In the genomic region with DNA sequence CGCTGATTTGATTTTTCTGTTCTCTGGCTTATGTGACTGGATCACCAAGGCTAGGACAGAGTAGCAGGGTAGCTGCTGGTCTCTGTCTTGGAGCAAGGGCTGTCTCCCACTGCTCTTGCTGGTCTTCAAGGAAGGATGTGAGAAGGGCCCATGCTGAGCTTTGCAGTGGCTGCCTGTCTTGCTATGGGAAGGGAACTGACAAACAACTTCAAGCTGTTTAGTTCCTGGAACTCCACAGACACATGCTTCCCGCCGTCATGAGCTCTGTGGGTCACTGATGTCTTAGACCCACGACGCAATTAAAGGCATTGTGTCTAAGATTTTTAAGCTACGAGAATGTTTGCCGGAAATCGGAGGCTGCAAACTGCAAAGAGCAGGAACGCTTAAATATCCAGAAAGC, we compare ENCODE assay signal across 22 mouse cellular contexts. TPM values are rescaled to one million over a fixed set of nuclear protein-coding genes. Genes with fewer than 3 reads are reported as not detected.
DNase-seq lines count a peak whose midpoint lies in the region; ATAC-seq and TF ChIP-seq lines count a peak whose summit lies in the region.
"Had no signal": no experiment of that assay in that cellular context is flagged by ENCODE, and none has a peak within 500 bp of the region (broad histone marks: within the 10 kb centered on the region; RNA-seq: fewer than 3 reads in every experiment).

No protein-coding gene starts in this region.

- H3K79me2 ChIP-seq in liver, adult 2 months (ENCODE audit: control insufficient read depth, insufficient read depth, low read length) = no peaks in the 10 kb centered on the region

- no peak overlapping the region for H3K4me3 ChIP-seq in kidney, embryonic 15.5 days (replicated peaks)
- H3K4me3 ChIP-seq in kidney, embryonic 14.5 days (ENCODE audit: low read length) = no peak overlapping the region
- no peak overlapping the region for H3K4me3 ChIP-seq in liver, adult 2 months (ENCODE audit: insufficient read depth, low read depth, low read length)
- H3K4me3 ChIP-seq in liver, embryonic 12.5 days = no peak overlapping the region
- no peak overlapping the region for H3K4me3 ChIP-seq in stomach, embryonic 15.5 days (replicated peaks)
- no peak overlapping the region for H3K4me3 ChIP-seq in stomach, postnatal 0 days (ENCODE audit: low read depth, low read length)
- no peak overlapping the region for H3K4me3 ChIP-seq in embryonic facial prominence, embryonic 14.5 days (ENCODE audit: low read depth, low read length)
- H3K4me3 ChIP-seq in forebrain, embryonic 14.5 days (ENCODE audit: low read depth, low read length) = no peak overlapping the region
- H3K4me3 ChIP-seq: embryonic facial prominence, embryonic 15.5 days; erythroblast, embryonic 14.5 days; forebrain, embryonic 10.5 days; forebrain, embryonic 15.5 days; hindbrain, embryonic 15.5 days had no signal

- H3K36me3 ChIP-seq in kidney, embryonic 15.5 days = peaks cover 30% of the 10 kb centered on the region
- H3K36me3 ChIP-seq in kidney, embryonic 14.5 days (ENCODE audit: control insufficient read depth, insufficient read depth, low read length) = peaks cover 16% of the 10 kb centered on the region; the same call in 1 of the 2 replicates
- H3K36me3 ChIP-seq in liver, adult 2 months (ENCODE audit: control insufficient read depth, insufficient read depth, low read length) = peaks cover 40% of the 10 kb centered on the region
- peaks cover 58% of the 10 kb centered on the region for H3K36me3 ChIP-seq in liver, embryonic 12.5 days
- H3K36me3 ChIP-seq in stomach, embryonic 15.5 days = peaks cover 4% of the 10 kb centered on the region; the same call in 1 of the 2 replicates
- H3K36me3 ChIP-seq in stomach, postnatal 0 days (ENCODE audit: control insufficient read depth, insufficient read depth, low read length) = no peaks in the 10 kb centered on the region
- peaks cover 23% of the 10 kb centered on the region for H3K36me3 ChIP-seq in embryonic facial prominence, embryonic 14.5 days (ENCODE audit: control insufficient read depth, insufficient read depth, low read length)
- peaks cover 21% of the 10 kb centered on the region for H3K36me3 ChIP-seq in forebrain, embryonic 14.5 days (ENCODE audit: control insufficient read depth, insufficient read depth, low read length)

- H3K9me3 ChIP-seq in kidney, embryonic 15.5 days (replicated peaks) = no peaks in the 10 kb centered on the region
- H3K9me3 ChIP-seq in kidney, embryonic 14.5 days (ENCODE audit: control insufficient read depth, low read length) = no peaks in the 10 kb centered on the region
- no peaks in the 10 kb centered on the region for H3K9me3 ChIP-seq in liver, embryonic 12.5 days (replicated peaks)
- H3K9me3 ChIP-seq in stomach, embryonic 15.5 days = no peaks in the 10 kb centered on the region
- H3K9me3 ChIP-seq in stomach, postnatal 0 days (ENCODE audit: control insufficient read depth, low read length) = no peaks in the 10 kb centered on the region
- no peaks in the 10 kb centered on the region for H3K9me3 ChIP-seq in embryonic facial prominence, embryonic 14.5 days (ENCODE audit: control insufficient read depth, low read length)
- H3K9me3 ChIP-seq in forebrain, embryonic 14.5 days (replicated peaks; ENCODE audit: control insufficient read depth, low read length) = no peaks in the 10 kb centered on the region
- H3K9me3 ChIP-seq: embryonic facial prominence, embryonic 15.5 days; forebrain, embryonic 10.5 days; forebrain, embryonic 15.5 days; hindbrain, embryonic 15.5 days had no signal

- no peak for TF ChIP-seq EP300 in stomach, postnatal 0 days (optimal IDR thresholded peaks at IDR 0.05)

- 71% methylated on average over 9 of the region's 9 CpGs for WGBS in kidney, embryonic 15.5 days
- 69% methylated on average over 9 of the region's 9 CpGs for WGBS in kidney, embryonic 14.5 days
- WGBS in liver, adult 2 months = 75% methylated on average over 9 of the region's 9 CpGs
- 84% methylated on average over 9 of the region's 9 CpGs for WGBS in liver, embryonic 12.5 days (ENCODE audit: insufficient replicate concordance)
- WGBS in stomach, embryonic 15.5 days = 77% methylated on average over 9 of the region's 9 CpGs
- WGBS in stomach, postnatal 0 days = 70% methylated on average over 9 of the region's 9 CpGs
- 75% methylated on average over 9 of the region's 9 CpGs for WGBS in embryonic facial prominence, embryonic 14.5 days
- WGBS in forebrain, embryonic 14.5 days = 84% methylated on average over 9 of the region's 9 CpGs

- no peaks in the 10 kb centered on the region for H3K27me3 ChIP-seq in kidney, embryonic 15.5 days
- no peaks in the 10 kb centered on the region for H3K27me3 ChIP-seq in kidney, embryonic 14.5 days (ENCODE audit: control insufficient read depth, insufficient read depth, low read length)
- H3K27me3 ChIP-seq in liver, adult 2 months (ENCODE audit: control insufficient read depth, insufficient read depth, low read length) = no peaks in the 10 kb centered on the region
- no peaks in the 10 kb centered on the region for H3K27me3 ChIP-seq in liver, embryonic 12.5 days (replicated peaks)
- no peaks in the 10 kb centered on the region for H3K27me3 ChIP-seq in stomach, embryonic 15.5 days (replicated peaks)
- H3K27me3 ChIP-seq in stomach, postnatal 0 days (ENCODE audit: control insufficient read depth, insufficient read depth, low read length) = no peaks in the 10 kb centered on the region
- no peaks in the 10 kb centered on the region for H3K27me3 ChIP-seq in embryonic facial prominence, embryonic 14.5 days (replicated peaks; ENCODE audit: control insufficient read depth, insufficient read depth, low read length)
- H3K27me3 ChIP-seq in forebrain, embryonic 14.5 days (replicated peaks; ENCODE audit: control insufficient read depth, insufficient read depth, low read length) = no peaks in the 10 kb centered on the region
- H3K27me3 ChIP-seq: embryonic facial prominence, embryonic 15.5 days; forebrain, embryonic 15.5 days; hindbrain, embryonic 15.5 days had no signal

- peaks cover 15% of the 10 kb centered on the region for H3K4me1 ChIP-seq in kidney, embryonic 15.5 days
- peaks cover 19% of the 10 kb centered on the region for H3K4me1 ChIP-seq in kidney, embryonic 14.5 days (ENCODE audit: control insufficient read depth, insufficient read depth, low read length)
- no peaks in the 10 kb centered on the region for H3K4me1 ChIP-seq in liver, adult 2 months (ENCODE audit: control insufficient read depth, insufficient read depth, low read length)
- H3K4me1 ChIP-seq in liver, embryonic 12.5 days = peaks cover 12% of the 10 kb centered on the region
- no peaks in the 10 kb centered on the region for H3K4me1 ChIP-seq in stomach, embryonic 15.5 days
- no peaks in the 10 kb centered on the region for H3K4me1 ChIP-seq in stomach, postnatal 0 days (replicated peaks; ENCODE audit: control insufficient read depth, insufficient read depth)
- H3K4me1 ChIP-seq in embryonic facial prominence, embryonic 14.5 days (ENCODE audit: control insufficient read depth, insufficient read depth, low read length) = no peaks in the 10 kb centered on the region
- no peaks in the 10 kb centered on the region for H3K4me1 ChIP-seq in forebrain, embryonic 14.5 days (ENCODE audit: control insufficient read depth, insufficient read depth, low read length)
- H3K4me1 ChIP-seq: forebrain, embryonic 15.5 days; hindbrain, embryonic 15.5 days had no signal

- peak; percentile 33 for DNase-seq in liver, adult 2 months (ENCODE audit: extremely low read depth, low read depth, low spot score)
- no peak for DNase-seq in stomach, postnatal 0 days (ENCODE audit: low spot score)
- no peak for DNase-seq in embryonic facial prominence, embryonic 14.5 days (ENCODE audit: low spot score)
- DNase-seq in forebrain, embryonic 14.5 days (ENCODE audit: low spot score) = no peak
- DNase-seq: adrenal gland, adult 2 months; adrenal gland, postnatal 25 days; cerebellum, adult 11 months; cerebellum, adult 8-10 months; cerebellum, postnatal 25 days; gastrocnemius, postnatal 36 days; heart, adult 18-20 months; heart, postnatal 36 days had no signal

- ATAC-seq in kidney, embryonic 15.5 days (replicated peaks; ENCODE audit: low FRiP score) = no peak
- no peak for ATAC-seq in kidney, embryonic 14.5 days (ENCODE audit: low FRiP score, low TSS enrichment)
- no peak for ATAC-seq in liver, embryonic 12.5 days
- ATAC-seq in stomach, embryonic 15.5 days (ENCODE audit: insufficient read depth, low FRiP score, low read depth) = no peak
- no peak for ATAC-seq in stomach, postnatal 0 days (ENCODE audit: low FRiP score, low TSS enrichment)
- ATAC-seq in embryonic facial prominence, embryonic 14.5 days (ENCODE audit: low read depth) = no peak
- no peak for ATAC-seq in forebrain, embryonic 14.5 days
- ATAC-seq: forebrain, embryonic 15.5 days had no signal

- no peak for TF ChIP-seq POLR2A in liver, adult 2 months (IDR thresholded peaks at IDR 0.05; ENCODE audit: extremely low read depth, insufficient read depth, low read length)

- no peak for TF ChIP-seq CTCF in liver, adult 2 months (IDR thresholded peaks at IDR 0.05; ENCODE audit: low read depth, low read length)
- TF ChIP-seq CTCF in stomach, postnatal 0 days (IDR thresholded peaks at IDR 0.05; ENCODE audit: low read depth) = no peak

- H3K27ac ChIP-seq in kidney, embryonic 15.5 days = 0 out of 2 replicates have a peak overlapping the region, but pooled peaks have one; percentile 30
- no peak overlapping the region for H3K27ac ChIP-seq in kidney, embryonic 14.5 days (ENCODE audit: low read depth, low read length)
- no peak overlapping the region for H3K27ac ChIP-seq in liver, adult 2 months (replicated peaks; ENCODE audit: insufficient read depth, low read depth, low read length)
- H3K27ac ChIP-seq in liver, embryonic 12.5 days = no peak overlapping the region
- 0 out of 2 replicates have a peak overlapping the region, but pooled peaks have one; percentile 3 for H3K27ac ChIP-seq in stomach, embryonic 15.5 days
- H3K27ac ChIP-seq in stomach, postnatal 0 days (replicated peaks) = no peak overlapping the region
- H3K27ac ChIP-seq in embryonic facial prominence, embryonic 14.5 days (replicated peaks; ENCODE audit: low read depth, low read length) = peak overlapping the region; percentile 35; the same call in 1 of the 2 replicates
- H3K27ac ChIP-seq in forebrain, embryonic 14.5 days (ENCODE audit: low read depth, low read length) = no peak overlapping the region
- H3K27ac ChIP-seq: embryonic facial prominence, embryonic 15.5 days; forebrain, embryonic 10.5 days; forebrain, embryonic 15.5 days; hindbrain, embryonic 15.5 days had no signal

- no peak overlapping the region for H3K4me2 ChIP-seq in kidney, embryonic 15.5 days
- no peak overlapping the region for H3K4me2 ChIP-seq in kidney, embryonic 14.5 days (replicated peaks; ENCODE audit: low read depth, low read length)
- H3K4me2 ChIP-seq in liver, embryonic 12.5 days = no peak overlapping the region
- no peak overlapping the region for H3K4me2 ChIP-seq in stomach, embryonic 15.5 days
- H3K4me2 ChIP-seq in stomach, postnatal 0 days (replicated peaks; ENCODE audit: low read depth) = no peak overlapping the region
- H3K4me2 ChIP-seq in embryonic facial prominence, embryonic 14.5 days (ENCODE audit: low read depth, low read length) = no peak overlapping the region
- H3K4me2 ChIP-seq in forebrain, embryonic 14.5 days (ENCODE audit: low read length) = no peak overlapping the region
- H3K4me2 ChIP-seq: embryonic facial prominence, embryonic 15.5 days; forebrain, embryonic 15.5 days; heart, embryonic 11.5 days; hindbrain, embryonic 15.5 days had no signal

- no peak overlapping the region for H3K9ac ChIP-seq in kidney, embryonic 15.5 days
- no peak overlapping the region for H3K9ac ChIP-seq in kidney, embryonic 14.5 days (ENCODE audit: low read depth, low read length)
- H3K9ac ChIP-seq in liver, adult 2 months (ENCODE audit: low read depth, low read length) = no peak overlapping the region
- no peak overlapping the region for H3K9ac ChIP-seq in liver, embryonic 12.5 days
- no peak overlapping the region for H3K9ac ChIP-seq in stomach, embryonic 15.5 days
- H3K9ac ChIP-seq in stomach, postnatal 0 days (ENCODE audit: low read length) = no peak overlapping the region
- no peak overlapping the region for H3K9ac ChIP-seq in embryonic facial prominence, embryonic 14.5 days (ENCODE audit: low read depth, low read length)
- H3K9ac ChIP-seq in forebrain, embryonic 14.5 days (ENCODE audit: low read length) = no peak overlapping the region
- H3K9ac ChIP-seq: embryonic facial prominence, embryonic 15.5 days; forebrain, embryonic 15.5 days; hindbrain, embryonic 15.5 days had no signal

RNA-seq across cellular contexts. Expression of gene Rcl1, which starts 45.6 kb away (rescaled TPM):
- 63.1 and 63.8 TPM in 2 replicates for polyA plus RNA-seq in kidney, embryonic 15.5 days (2015; fragmentation: Nextera tagmentation; extraction: Ambion mirVana)
- polyA plus RNA-seq in kidney, embryonic 14.5 days (2014; fragmentation: Nextera tagmentation; extraction: Ambion mirVana) = 52.3 and 66.0 TPM in 2 replicates
- 117 and 132 TPM in 2 replicates for total RNA-seq in liver, adult 2 months (2014; rRNA removed)
- polyA plus RNA-seq in liver, adult 2 months (2012; rRNA removed) = 75.7 and 87.8 TPM in 2 replicates
- polyA plus RNA-seq in liver, embryonic 12.5 days (2016; fragmentation: Nextera tagmentation; extraction: Ambion mirVana) = 81.1 and 83.7 TPM in 2 replicates
- 57.0 and 57.7 TPM in 2 replicates for polyA plus RNA-seq in stomach, embryonic 15.5 days (2015; fragmentation: Nextera tagmentation; extraction: Ambion mirVana)
- polyA plus RNA-seq in stomach, postnatal 0 days (2015; fragmentation: Nextera tagmentation; extraction: Ambion mirVana) = 26.0 and 27.7 TPM in 2 replicates
- polyA plus RNA-seq in embryonic facial prominence, embryonic 14.5 days (2014; fragmentation: Nextera tagmentation; extraction: Ambion mirVana) = 44.8 and 52.9 TPM in 2 replicates
- polyA plus RNA-seq in forebrain, embryonic 14.5 days (2014; fragmentation: Nextera tagmentation; extraction: Ambion mirVana) = 34.8 and 35.1 TPM in 2 replicates

Comparison
In these comparisons a context has a peak if more than half of its experiments do, and no peak if none do; other contexts are left out.
1. H3K27ac ChIP-seq: peak in kidney, embryonic 15.5 days (single experiment), stomach, embryonic 15.5 days (single experiment) and embryonic facial prominence, embryonic 14.5 days (single experiment); none in kidney, embryonic 14.5 days (single experiment), liver, adult 2 months (single experiment), liver, embryonic 12.5 days (single experiment), stomach, postnatal 0 days (single experiment) and forebrain, embryonic 14.5 days (single experiment).